Mouse (Mus musculus) left cerebral cortex, postnatal 25 days (tissue): Measurements from ENCODE around the gene Slc25a12. TPM values are rescaled to one million over a fixed set of nuclear protein-coding genes. Genes with fewer than 3 reads are reported as not detected.

ENCODE experiments used
- DNase-seq, 2 experiments: peaks; one replicate each; pipeline ENCODE4 v3.0.0; 2022; ENCODE audit warnings: low spot score in 2 of 2, mixed read lengths in 1 of 2
- intact Hi-C: fragments of 180-260 bp; cut with DNase I; formaldehyde crosslinking; loops from one replicate; pipeline ENCODE4 v1.15.1; 2025
- total RNA-seq, 2 experiments: library from RNA; stranded (reverse); gene quantifications; 2 replicates each; pipeline ENCODE4 v1.2.3; 2021

The Slc25a12 gene
- total RNA-seq, 2 experiments from 2014 or later: 147 to 160 TPM

DNA sequence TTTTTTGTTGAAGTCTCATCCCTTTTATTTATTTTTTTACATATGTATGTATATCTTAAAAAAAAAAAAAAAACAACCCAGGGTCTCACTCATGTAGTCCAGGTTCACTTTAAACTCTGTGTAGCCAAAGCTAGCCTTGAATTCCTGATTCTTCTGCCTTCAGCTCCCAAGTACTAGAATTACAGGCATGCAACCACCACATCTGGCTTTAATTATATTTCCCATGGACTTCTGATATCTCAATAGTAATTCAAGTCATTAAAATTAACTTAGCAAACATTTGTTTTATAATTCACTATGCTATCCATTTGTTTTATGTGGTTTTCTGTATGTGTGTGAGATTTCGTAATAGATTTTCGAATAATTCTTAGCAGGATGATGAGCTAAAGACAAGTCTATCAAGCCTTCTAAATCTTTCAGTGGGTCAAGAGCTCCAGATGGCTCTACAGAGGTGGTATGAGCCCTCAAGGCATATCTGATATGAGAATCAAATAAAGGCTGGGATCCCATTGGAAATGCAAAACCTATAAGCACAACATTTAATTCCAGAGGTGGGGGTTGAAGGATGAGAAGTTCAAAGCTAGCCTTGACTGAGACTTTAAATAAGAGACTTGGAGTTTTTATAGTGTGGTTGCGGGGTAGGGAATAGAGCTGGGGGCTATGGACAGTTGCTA lies 51.3 kb downstream of the Slc25a12 start:
- intact Hi-C loops: no loop called here
- DNase-seq: no peak

DNA sequence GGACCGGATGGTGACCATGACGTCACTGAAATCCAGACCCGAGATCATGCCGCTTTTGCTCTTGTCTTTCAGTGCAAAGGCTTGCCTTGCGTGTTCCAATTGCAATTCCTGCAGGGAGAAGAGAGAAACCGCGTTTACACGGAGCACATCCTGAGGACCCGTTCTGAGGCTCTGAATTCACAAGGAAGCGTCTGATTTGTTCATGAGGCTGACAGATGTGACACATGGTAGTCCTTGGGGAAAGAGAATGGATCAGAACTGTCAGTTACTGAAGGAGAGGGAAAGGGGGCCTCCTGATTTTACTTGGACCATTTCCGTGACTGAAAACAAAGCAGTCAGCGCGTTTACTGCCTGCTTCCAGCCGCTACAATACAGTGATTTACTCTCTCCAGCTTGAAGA lies 52.5 kb downstream of the Slc25a12 start:
- DNase-seq: no peak
- intact Hi-C loops: no loop called here

DNA sequence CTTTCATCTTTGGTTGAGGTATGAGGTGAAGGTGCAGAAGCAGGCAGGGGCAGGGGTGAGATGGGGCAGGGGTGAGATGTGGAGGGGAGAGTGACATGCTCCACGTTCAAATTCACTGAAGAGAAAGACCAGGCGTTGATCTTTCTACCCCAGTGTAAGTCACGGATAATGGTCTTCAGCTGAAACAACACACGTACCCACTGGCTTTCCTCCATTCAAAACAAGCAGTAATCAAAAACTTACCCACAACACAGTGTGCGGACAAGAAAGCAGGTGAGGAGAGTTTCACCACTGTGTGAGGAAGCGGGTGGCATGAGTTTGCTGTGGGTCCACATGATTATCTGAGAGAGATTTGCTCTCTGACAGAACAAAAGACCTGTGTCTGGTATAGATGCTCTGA lies 53.5 kb downstream of the Slc25a12 start:
- intact Hi-C loops: no loop called here
- no peak for DNase-seq

DNA sequence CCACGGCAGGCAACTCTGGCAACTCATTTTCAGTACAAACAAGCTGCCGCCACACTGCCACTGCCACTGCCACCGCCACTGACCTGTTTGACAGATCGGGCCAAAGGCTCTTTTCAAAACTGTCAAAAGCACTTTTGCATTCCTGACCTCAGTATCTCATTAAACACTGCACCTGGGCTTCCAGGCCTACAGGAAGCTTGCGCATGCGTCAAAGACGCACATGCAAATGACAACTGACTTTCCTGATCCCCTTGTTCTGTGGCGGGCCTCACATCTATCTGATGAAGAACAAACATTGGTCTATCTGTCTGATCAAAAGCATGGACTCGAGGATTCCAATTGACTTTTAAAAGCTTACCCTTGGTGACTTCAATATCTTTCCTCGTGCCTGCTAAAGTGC lies 55.5 kb downstream of the Slc25a12 start:
- intact Hi-C loops: no loop called here
- DNase-seq: no peak

DNA sequence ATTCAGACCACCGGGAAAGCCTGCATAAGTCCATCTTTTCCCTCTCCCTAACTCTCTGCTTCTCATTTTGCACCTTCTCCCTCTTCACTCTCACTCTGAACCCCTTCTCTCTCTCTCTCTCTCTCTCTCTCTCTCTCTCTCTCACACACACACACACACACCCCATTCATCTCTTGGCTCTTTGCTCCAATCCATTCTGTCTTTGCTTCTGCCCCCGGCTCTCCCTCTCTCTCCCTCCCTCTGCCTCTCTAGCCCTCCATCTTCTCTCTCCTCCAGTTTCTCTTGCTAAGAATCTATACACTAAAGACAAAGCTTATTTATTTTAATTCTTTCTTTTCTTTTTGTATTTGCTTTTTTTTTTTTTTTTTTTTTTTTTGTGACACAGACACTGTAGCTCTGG lies 57.8 kb downstream of the Slc25a12 start:
- DNase-seq: no peak
- intact Hi-C loops: no loop called here

DNA sequence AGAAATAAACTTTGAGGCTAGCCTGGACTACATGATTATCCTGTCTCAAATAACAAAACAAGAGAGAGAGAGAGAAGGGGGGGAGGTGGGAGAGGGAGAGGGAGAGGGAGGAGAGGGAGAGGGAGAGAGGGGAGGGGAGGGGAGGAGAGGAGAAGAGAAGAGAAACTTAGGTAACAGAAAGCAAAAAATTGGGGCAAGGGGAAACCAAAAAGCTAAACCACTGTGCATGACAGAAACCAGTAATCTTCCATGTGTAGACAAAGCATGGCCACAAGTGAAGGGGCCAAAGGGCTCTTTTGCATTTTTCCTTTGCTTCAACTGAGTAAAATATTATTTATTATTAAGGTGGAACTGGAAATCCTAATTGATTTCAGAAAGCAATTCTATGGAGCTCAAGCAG lies 61.2 kb downstream of the Slc25a12 start:
- intact Hi-C loops: no loop called here
- no peak for DNase-seq

DNA sequence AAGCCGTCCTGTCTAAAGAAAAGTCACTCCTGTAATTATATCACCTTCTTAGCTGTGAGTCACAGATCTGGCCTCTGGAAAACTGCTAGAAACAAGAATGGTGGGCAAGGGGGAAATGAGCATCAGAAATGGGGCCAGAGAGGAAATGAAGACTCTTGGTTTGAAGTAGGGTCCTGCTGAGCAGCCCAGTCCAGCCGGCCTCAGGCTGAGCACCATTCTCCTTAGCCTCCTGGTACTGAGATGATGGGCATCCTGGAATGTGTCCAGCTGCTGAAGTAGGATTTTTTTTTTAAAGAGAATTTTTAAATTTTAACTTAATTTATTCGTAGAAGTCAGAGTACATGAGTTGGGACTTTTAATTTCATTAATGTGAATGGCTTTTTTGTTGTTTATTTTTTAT lies 62.7 kb downstream of the Slc25a12 start:
- intact Hi-C loops: no loop called here
- DNase-seq: no peak

DNA sequence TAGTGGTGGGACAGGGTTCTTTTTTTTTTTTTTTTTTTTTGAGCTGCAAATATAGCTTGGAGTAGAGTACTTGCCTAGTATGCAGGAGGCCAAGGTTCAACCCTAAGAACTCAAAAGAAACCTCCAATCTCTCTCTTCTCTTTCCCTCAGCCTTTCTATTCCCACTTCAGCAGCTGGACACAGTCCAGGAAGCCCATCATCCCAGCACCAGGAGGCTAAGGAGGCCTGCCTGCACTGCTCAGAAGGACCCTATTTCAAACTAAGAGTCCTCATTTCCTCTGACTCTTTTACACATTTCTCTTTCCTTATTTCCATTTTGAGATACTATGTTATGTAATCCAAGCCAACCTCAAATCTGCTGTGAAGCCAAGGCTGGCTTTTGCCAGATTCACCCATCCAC lies 64.3 kb downstream of the Slc25a12 start:
- peak in 1 of 2 experiments; percentile 37 for DNase-seq
- intact Hi-C loops: no loop called here

DNA sequence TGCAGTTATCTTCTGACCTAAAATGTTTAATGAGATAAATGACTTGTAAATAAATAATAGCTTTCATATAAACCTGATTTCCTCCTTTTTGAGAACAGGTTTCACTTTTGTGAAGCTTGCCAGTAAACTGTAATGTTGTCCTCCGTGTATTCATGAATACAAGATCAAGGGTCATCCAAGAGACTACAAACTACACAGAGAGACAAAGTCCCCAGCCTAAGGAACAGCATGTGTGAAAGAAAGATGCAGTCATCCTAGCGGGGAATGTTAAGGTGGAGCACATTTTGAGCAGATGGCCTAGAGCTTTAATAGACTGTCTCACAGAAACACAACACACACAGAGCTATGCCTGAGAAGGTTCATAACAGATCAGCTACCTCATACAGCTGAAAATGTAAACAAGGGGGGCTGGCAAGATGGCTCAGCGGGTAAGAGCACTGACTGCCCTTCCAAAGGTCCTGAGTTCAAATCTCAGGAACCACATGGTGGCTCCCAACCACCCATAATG lies 65.3 kb downstream of the Slc25a12 start:
- intact Hi-C loops: no loop called here
- no peak for DNase-seq

DNA sequence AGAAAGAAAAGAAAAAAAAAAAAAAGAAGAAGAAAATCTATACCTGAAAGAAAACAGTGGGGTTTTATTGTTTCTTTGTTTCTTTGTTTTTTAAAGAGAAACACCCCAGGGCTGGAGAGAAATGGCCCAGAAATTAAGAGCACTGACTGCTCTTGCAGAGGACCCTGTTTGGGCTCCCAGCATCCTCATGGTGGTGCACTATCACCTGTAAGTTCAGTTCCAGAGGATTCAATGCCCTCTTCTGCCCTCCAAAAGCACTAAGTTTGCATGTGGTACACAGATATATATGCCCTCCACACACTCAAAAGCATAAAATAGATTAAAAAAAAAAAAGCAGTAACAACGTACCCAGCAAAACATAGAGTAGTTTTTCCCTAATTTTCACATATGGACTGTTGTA lies 68.8 kb downstream of the Slc25a12 start:
- intact Hi-C loops: no loop called here
- no peak for DNase-seq

DNA sequence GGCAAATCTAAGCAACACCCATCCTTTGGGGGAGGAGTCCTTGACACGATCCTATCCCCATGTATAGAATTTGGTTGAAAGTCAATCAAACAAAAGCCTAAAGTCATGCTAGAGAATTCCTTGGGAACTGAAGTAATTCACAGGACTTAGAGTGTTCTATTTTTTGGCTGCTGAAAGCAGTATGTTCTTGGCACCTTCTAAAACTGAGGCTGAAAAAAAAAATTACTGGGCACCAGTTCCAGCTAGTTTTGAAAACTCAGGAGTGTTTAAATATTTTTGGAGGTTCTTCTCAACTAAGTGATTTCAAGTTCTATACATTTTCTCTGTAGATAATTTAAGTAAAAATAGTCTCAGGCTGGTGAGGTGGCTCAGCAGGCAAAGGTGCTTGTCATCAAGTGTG lies 70.0 kb downstream of the Slc25a12 start:
- peak in 1 of 2 experiments; percentile 76 for DNase-seq
- intact Hi-C loops: no loop called here

DNA sequence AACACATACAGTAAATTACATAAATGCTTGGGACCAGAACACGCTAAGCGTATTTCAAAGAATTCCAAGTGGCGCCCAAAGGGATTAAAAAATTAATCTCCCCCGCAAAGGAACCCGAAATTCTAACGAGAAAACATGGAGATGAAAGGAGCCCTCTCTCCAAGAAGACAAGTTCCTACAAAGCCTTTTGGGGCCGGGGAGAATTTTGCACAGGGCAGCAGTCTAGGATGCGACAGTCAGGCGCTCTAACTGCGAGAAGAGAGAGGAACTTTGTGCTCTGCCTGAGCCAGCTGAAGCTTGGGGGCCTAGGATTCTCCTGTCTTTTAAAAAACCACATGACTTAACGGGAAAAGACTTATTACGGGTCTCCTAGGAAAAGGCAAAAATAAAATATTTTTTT lies 71.7 kb downstream of the Slc25a12 start:
- intact Hi-C loops: no loop called here

DNA sequence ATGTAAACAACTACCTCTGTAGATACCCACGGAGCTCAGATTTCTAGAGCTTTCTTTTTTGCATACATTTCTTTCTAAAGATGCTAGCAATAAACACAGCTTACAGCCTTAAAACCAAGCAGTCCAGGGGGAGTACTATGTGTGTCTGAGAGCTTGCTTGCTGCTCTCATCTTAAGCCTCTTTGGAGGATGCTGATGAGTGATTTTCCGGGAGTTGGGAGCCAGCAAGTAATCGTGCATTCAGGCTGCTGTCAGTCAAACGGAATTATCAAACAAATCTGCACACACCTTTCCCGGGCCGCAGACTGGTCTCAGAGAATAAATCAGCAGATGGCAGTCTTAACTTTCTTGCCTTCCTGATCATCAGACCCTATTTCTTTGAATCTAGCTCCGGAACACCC lies 73.1 kb downstream of the Slc25a12 start:
- DNase-seq: no peak
- intact Hi-C loops: no loop called here

More for the DNA sequence above, 71.7 kb downstream of the Slc25a12 start:
- DNase-seq: no peak

DNA sequence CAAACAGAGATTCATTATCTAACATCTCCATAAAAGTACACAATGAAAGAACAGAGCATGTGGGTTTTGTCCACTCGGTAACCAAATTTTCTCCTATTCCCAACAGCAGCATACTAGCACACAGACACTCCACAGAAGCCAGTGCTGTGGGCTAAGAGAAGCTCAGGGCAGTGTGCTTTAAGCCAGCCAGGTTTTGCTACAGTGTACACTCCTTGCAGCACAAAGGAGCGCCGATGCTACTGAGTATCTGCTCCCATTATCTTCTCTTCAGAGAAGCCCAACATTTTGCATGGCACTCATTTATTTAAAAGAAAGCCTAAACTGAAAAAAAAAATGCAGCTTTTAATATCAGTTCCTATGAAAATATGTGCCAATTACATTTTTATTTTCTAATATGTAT lies 73.6 kb downstream of the Slc25a12 start:
- intact Hi-C loops: no loop called here
- no peak for DNase-seq

DNA sequence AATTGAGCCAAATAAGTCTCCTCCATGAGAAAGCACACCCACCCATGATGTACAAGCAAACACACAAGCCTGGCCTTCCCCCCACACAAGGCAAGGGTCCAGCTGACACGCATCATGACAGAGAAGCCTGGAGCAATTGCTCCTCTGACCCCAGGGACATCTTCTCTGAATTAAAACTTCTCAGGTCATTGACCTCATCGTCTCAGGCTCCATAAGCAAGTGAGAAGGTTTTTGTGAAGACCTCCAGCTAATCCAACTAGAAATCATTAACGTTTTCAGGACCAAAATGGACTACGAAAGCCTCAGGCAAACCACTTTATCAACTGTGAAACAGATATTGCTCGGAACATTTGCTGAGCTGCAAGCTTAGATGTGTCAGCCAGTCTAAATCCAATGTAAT lies 76.0 kb downstream of the Slc25a12 start:
- intact Hi-C loops: no loop called here
- no peak for DNase-seq

DNA sequence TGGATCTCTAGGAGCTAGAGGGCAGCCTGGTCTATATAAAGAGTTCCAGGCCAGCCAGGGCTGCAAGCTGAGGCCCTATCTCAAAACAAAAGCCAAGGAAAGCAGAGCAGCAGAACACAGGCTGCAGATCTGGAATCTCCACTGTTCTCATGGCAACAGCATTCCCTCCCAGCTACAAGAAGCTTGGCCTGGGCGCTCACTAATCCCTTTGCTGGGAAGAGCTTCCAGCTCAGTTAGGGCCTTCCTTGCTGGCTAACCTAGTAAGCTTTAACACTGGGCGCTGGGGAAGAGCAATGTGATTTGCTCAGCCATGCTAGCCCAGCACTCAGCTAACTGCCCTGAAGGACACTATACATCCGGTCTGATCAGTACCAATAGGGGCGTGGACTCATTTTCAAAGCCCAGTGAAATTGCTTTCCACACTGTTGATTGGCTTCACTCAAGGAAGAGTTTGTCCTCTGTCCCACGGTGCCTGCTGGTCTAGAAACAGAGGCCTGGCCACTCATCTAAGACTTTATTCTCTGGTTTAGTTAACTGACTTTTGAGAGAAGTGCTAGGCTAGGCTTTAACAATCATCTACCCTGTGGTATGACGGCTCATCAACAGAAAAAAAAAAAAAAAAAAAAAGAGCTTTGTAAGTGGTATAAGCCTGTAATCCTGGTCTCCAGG lies 77.3 kb downstream of the Slc25a12 start:
- intact Hi-C loops: no loop called here
- peak; percentile 47 to 63 for DNase-seq

DNA sequence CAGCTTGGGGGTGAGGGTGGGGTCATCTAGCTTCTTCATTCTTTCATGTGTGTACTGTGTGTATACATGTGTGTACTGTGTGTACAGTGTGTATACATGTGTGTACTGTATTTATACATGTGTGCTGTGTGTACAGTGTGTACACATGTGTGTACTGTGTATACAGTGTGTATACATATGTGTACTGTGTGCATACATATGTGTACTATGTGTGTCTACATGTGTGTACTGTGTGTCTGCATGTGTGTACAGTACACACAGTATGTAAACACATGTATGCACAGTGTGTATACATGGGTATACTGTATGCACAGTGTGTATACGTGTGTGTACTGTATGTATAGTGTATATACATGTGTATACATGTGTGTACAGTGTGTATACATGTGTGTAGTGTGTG lies 85.6 kb downstream of the Slc25a12 start:
- DNase-seq: no peak
- intact Hi-C loops: no loop called here

DNA sequence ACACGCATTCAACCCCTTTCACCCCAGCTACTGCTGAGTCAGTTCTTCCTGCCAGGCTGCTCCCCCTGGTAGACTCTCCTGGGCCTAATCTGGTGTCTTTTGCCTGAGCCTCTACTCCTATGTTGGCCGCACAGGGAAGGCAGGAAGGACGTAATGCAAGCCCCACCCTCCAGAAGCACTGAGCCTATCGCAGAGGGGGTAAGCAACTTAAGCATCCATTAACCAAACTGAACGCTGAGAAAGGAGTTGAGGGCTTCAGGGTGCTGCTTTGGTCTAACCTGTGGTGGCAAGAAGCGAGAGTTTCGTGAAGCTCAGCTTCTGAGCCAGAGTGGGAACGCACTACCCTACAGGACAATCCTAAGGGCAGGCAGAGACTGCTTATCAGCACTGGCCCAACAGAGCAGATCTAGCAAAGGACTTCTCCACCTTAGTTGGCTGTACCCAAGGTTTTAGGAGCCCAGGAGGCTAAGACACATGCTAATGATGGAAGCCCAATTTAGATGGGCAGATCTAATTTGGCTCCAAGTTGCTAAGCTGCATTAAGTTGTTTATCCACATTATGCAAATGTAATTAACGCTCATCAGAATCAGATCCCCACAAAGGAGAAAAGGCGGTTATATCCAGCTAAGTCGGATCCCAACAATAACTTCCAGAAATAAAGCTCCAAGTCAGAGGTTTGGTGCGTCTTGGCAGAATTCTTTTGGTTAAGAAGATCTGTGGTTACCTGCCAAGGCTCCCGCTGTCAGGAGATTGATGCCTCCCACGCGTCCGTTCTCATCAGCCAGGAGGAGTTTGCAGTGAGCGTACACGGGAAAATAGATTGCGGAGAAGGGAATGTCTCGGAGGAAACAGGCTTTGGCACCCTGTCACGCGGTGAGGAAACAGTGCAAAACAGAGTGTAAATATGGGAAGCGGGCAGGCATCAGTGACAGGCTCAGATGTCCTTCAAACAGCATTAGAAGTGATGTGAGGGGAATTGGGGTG lies 88.5 kb downstream of the Slc25a12 start:
- peak; percentile 68 to 74 for DNase-seq
- intact Hi-C loops: no loop called here

DNA sequence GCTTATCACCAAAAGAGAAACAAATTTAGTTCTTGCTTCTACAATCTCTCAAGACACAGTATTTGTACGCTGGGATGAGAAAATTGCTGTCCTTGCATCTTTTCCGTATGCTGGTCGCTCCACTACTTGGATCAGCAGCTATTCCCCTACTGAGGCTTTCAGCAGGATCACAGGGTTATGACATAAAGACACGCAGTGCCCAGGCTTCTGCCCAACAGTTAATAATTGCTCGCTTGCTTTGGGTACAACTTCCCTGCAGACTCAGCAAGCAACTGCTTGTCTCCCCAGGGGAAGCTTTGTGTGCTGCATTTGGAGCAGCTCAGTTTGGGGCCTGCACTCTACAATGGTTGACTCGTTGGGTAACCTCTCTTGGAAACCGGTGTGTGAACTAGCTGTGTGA lies 91.8 kb downstream of the Slc25a12 start:
- intact Hi-C loops: no loop called here
- no peak for DNase-seq

DNA sequence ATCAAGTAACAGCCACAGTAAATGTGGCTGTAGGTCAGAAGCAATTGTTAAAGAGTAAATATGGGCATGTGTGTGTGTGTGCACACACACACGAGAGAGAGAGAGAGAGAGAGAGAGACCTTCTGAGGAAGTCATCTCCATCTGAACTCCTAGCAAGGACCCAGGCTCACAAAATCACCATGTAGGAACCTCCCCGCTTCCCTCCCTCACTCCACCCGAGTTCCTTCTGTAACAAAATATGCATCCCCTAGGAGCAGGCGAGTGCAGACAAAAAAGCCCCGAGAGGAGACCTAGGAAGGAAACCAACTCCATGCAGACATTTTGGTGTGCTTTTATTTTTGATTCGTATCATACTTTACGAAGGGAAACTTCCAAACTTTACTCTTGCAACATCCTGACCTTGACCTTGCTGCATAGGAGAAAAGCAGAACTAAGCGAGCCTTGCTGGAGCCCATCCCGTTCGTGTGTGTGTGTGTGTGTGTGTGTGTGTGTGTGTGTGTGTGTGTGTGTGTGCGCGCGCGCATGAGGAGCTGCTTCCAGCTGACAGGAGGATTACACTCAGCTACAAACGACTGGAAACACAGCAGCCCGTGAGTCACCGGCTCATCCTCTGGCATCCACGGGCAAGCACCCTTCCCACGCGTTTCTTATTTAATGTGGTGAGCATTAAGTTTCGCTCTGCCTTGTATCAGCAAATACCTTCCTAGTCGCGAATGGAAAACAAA lies 93.4 kb downstream of the Slc25a12 start:
- intact Hi-C loops: no loop called here
- DNase-seq: peak; percentile 46 to 58
